Mouse (Mus musculus): ENCODE results near the gene Mrpl24.

Mrpl24 gene

DNA sequence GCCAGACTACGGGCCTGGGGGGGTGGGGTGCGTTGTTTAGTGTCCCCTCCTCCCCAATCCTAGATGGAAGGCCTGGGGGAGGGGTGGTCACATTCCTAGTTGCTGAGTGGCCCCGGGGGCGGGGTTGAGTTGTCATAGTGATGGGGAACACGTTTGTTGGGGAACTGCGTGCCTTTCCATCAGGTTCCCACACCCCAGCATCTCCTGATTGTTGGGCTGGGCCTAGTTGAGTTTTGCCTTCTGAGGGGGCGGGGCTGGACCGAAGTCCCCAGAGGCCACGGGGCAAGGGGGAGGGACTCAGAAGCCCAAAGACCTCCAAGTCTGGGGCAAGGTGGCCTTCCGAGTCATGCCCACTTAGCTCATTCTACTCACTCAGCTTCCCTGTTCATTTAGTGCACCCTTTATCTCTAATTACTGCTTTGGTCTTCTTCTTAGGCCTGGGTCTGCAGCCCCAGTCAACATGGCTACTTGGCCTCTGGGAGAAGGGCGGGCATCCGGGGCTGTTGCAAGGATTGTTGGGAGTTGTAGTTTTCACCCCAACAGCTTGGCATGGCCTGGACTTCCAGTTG, 8.6 kb upstream of the Mrpl24 start:
- DNase-seq (ENCODE audit: low spot score in 2 of 2): peak in 1 of 2 experiments; percentile 46

- DNase-seq (ENCODE audit: low spot score in 2 of 2): no peak
These were observed 5.8 kb upstream of the Mrpl24 start for GRCm38 (mm10) chr3:87913491-87913890.

DNA sequence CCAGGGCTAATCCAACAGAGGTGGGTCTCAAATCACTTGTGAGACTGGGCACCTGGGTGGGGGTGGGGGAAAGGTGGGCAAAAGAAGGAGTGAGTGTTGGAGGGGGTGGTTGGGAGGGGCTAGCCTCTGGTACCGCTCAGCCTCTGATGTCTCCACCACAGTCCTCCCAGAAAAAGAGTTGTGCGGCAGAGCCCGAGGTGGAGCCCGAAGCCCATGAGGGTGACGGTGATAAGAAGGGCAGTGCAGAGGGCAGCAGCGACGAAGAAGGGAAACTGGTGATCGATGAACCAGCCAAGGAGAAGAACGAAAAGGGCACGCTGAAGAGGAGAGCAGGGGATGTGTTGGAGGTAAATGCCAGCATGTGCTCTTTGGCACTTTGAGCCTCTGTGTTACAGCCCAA, 5.4 kb upstream of the Mrpl24 start:
- no peak for DNase-seq (ENCODE audit: low spot score in 2 of 2)

DNA sequence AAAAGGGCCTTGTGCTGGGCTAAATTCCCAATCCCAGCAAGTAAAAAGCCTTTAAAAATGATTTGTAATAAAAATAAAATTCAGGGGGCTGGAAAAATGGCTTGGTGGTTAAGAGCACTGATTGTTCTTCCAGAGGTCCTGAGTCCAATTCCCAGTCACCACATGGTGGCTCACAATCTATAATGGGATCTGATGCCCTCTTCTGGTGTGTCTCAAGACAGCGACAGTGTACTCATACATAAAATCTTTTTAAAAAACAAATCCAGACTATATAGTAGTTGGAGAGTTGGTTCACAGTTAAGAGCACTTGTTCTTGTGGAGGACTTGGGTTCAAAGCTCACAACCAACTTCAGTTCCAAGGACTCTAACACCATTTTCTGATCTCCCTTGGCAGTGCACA, 2.3 kb upstream of the Mrpl24 start:
- DNase-seq (ENCODE audit: low spot score in 2 of 2): no peak

DNA sequence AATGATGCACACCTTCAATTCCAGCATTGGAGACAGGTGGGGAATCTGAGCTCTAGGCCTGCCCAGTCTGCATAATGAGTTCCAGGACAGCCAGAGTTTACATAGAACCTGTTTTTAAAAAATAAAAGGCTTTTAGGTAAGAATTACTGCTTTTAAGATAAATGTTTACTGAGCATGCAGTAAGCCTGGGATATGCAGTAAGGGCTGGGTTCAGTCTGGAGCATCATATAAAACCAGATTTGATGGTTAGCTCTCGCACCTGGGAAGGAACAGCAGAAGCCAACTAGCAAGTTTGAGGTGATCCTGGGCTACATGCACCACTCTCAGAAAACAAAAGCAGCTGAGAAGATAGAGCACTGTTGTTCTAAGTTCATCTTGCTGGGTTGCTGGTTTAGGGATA, 755 bp upstream of the Mrpl24 start:
- no peak for DNase-seq (ENCODE audit: low spot score in 2 of 2)

GRCm38 (mm10) chr3:87920270-87920943, 1.1 kb downstream of the Mrpl24 start:
- no peak for DNase-seq (ENCODE audit: low spot score in 2 of 2)

GRCm38 (mm10) chr3:87924996-87925395, 5.7 kb downstream of the Mrpl24 start:
- DNase-seq (ENCODE audit: low spot score in 2 of 2): no peak

- DNase-seq (ENCODE audit: low spot score in 2 of 2): no peak
These were observed 8.1 kb downstream of the Mrpl24 start for GRCm38 (mm10) chr3:87927452-87927851.

GRCm38 (mm10) chr3:87929341-87930077, 10.2 kb downstream of the Mrpl24 start:
- no peak for DNase-seq (ENCODE audit: low spot score in 2 of 2)

DNA sequence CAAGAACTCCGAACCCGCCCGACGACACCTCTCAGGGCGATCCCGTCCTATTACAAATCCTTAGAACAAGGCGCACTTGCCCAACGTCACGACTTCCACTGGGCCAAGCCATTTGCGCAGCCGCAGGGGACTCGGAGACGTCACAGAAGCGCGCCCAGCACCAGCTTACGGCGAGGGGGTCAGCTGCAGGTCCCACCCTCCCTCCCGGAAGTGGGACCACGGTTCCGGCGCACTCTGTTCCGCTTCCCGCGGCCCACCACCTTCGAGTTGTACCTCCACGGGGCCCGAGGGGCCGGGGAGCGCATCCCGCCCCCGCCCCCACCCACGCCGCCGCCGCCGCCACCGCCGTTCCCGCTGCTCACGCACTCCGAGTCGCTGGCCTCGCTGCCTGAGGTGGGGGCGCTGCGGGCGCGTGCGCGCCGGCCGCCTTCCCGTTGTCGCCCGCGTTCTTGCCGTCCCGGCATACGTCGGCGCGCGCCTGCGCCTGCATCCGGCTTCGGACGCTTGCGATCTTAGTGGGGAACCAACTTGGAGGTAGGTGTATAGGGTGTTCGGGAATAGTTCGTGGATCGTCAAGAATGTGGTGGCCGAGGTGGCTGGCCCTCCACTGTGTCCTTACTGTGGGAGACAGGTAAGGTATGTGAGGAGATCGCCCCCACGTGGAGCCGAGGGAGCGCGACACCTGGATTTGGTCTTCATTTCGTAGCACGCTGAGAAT, 10.9 kb downstream of the Mrpl24 start, which contains the start of the genes Isg20l2 and Rrnad1:
Gene Isg20l2, plus strand, starts transcription at position 237 of the 718 bp plus-strand sequence.
Gene Rrnad1, minus strand, starts transcription at position 640 of the 718 bp plus-strand sequence.
- peak; percentile 98 to 99 for DNase-seq (ENCODE audit: low spot score in 2 of 2)

DNA sequence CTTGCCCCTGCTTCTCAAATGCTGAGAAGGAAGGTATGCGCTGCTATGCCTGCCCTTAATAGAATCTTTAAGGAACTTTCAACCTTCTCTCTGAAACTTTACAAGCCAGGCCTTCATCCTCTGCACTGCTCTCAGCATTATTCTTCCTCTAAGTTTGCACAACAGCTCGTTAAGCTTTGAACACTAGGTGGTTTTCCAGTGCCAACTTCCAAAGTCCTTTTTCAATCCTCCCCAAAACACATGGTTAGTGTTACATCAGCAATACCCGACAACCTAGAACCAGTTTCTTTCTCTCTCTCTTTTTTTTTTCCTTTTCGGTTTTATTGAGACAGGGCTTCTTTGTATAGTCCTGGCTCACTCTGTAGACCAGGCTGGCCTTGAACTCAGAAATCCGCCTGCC, 14.7 kb downstream of the Mrpl24 start:
- DNase-seq (ENCODE audit: low spot score in 2 of 2): no peak

DNA sequence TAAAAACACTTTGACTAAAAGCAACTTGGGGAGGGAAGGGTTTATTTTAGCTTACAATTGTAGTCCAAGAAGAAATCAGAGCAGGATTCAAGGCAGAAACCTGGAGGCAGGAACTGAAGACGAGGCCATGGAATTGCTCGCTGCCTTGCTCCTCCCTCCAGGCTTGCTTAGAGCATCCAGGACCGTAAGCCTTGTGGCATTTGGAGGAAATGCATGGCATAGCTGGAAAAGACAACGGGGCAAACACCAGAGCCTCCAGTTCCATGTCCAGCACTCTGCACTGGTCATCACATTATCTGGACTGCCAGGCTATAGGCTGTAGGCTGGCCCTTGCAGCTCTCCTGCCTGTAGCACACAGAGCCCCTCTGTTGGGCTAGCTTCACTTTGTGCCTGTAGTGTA, 15.2 kb downstream of the Mrpl24 start:
- DNase-seq (ENCODE audit: low spot score in 2 of 2): no peak

- no peak for DNase-seq (ENCODE audit: low spot score in 2 of 2)
These were observed 15.9 kb downstream of the Mrpl24 start for GRCm38 (mm10) chr3:87935201-87935600.

- peak; percentile 77 to 89 for DNase-seq (ENCODE audit: low spot score in 2 of 2)
These were observed 16.5 kb downstream of the Mrpl24 start for GRCm38 (mm10) chr3:87935776-87936175.

GRCm38 (mm10) chr3:87940611-87941010, 21.3 kb downstream of the Mrpl24 start:
- DNase-seq (ENCODE audit: low spot score in 2 of 2): no peak

DNA sequence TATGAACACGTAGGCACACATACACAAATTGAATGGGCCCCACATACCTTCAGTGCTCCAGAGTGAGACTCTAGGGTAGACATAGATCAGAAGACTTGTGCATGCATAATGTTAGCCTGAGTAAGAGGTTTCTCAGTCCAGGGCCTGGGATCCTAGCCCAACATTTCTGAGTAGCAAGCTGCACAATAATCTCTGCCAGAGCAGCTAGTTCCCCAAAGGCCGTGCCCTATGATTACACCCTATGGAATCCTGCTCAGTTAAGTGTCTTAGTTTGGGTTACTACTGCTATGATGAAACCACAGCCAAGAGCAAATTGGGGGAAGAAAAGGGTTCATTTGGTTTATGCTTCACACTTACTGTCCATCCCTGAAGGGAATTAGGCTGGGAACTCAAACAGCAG, 23.2 kb downstream of the Mrpl24 start:
- DNase-seq (ENCODE audit: low spot score in 2 of 2): no peak

DNA sequence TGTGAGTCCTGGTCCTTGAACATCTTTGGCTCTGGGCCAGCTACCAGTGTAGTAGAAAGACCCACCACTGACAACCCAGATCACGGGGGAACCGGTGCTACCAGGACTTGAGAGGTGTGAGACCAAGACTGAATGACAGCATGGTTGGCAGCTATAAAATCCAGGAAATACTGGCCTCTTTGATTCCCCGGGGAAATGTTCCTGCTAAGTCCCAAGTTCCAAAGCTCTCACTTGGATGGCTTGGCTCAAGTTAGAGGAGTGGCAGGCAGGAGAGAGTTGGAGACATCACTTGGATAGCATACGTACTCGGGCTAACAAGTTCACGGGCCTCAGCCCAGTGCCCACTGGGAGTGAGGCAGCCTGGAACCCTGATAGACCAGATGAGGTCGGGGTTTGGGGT, 24.3 kb downstream of the Mrpl24 start:
- no peak for DNase-seq (ENCODE audit: low spot score in 2 of 2)

DNA sequence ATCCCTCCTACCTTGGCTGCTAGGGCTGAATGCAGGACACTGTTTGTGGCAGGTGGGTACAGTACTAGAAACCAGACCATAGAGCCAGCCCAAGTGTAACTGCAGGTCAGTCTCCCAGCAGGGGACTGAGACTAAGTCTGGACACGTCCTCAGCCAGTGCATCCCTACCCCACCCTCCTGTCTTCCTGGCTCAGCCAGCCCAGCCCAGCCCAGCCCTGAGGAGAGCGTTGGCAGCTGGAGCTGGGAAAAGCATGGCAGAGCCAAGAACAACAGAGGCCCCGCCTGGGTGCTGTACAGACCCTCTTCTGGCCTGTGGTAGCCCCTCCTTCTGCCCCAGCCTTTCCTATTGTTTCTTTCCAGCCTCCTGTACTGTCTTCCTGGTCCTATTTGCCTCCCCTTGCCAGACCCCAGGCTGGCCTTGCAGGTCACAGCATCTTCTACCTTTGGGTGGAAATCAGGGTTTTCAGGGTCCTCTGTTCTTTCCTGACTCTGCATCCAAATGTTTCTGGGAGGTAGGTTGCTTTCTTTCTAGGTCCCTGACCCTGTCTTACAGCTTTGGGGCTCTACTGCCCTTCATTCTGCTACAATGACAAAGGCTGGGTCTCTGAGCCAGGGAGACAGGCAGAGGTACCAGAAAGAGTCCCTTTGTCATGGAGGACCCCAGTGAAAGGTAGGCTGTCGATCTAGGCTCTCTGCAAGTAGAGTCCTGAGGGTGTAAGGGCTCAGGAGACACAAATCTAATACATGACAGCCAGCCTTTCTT, 25.7 kb downstream of the Mrpl24 start:
- no peak for DNase-seq (ENCODE audit: low spot score in 2 of 2)

GRCm38 (mm10) chr3:87945781-87946540, 26.7 kb downstream of the Mrpl24 start:
- DNase-seq (ENCODE audit: low spot score in 2 of 2): no peak

GRCm38 (mm10) chr3:87946541-87946860, 27.2 kb downstream of the Mrpl24 start:
- DNase-seq (ENCODE audit: low spot score in 2 of 2): no peak
